Mouse (Mus musculus) inflammation-experienced regulatory T-cells, adult 16 weeks (primary cell): ENCODE data around the gene Ier3. TPM values are rescaled to one million over a fixed set of nuclear protein-coding genes. Genes with fewer than 3 reads are reported as not detected.

Experiments used
- polyA plus RNA-seq: library from polyadenylated mRNA; unstranded; fragments of 100-300 nt; shearing (Covaris generic); gene quantifications from one replicate; pipeline ENCODE4 v1.2.1, GENCODE M21; 2017

The Ier3 gene
- polyA plus RNA-seq, result 2.0 TPM

DNA sequence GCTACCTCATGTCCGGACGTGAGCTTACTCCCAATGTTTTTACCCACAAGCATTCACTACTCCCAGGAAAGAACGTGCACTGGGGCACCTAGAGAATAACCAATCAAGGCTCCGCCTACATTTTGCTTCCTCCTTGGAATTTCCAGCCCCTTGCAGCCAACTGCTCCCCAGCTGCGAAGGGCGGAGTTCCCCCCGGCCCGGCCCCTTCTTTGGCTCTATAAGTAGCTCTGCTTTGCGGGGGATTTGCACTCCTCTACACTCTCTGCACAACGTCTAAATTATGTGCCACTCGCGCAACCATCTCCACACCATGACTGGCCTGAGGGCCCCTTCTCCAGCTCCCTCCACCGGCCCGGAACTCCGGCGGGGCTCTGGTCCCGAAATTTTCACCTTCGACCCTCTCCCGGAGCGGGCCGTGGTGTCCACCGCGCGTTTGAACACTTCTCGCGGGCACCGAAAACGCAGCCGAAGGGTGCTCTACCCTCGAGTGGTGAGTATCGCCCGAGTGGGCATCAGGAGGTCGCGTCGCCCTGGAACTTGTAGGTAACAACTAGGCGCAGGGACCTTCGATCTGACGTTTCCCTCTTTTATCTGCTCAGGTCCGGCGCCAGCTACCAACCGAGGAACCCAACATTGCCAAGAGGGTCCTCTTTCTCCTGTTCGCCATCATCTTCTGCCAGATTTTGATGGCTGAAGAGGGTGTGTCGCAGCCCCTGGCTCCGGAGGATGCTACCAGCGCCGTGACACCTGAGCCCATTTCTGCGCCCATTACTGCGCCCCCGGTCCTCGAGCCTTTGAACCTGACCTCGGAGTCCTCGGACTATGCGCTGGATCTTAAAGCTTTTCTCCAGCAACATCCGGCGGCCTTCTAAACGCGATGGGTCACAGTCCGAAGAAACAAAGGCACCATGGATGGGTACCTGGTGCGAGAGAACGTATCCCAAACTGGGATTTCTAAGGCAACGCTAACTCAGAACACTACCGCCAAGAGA, at the start of gene Ier3:
Gene Ier3, plus strand, starts transcription at position 246 of the 992 bp plus-strand sequence.

DNA sequence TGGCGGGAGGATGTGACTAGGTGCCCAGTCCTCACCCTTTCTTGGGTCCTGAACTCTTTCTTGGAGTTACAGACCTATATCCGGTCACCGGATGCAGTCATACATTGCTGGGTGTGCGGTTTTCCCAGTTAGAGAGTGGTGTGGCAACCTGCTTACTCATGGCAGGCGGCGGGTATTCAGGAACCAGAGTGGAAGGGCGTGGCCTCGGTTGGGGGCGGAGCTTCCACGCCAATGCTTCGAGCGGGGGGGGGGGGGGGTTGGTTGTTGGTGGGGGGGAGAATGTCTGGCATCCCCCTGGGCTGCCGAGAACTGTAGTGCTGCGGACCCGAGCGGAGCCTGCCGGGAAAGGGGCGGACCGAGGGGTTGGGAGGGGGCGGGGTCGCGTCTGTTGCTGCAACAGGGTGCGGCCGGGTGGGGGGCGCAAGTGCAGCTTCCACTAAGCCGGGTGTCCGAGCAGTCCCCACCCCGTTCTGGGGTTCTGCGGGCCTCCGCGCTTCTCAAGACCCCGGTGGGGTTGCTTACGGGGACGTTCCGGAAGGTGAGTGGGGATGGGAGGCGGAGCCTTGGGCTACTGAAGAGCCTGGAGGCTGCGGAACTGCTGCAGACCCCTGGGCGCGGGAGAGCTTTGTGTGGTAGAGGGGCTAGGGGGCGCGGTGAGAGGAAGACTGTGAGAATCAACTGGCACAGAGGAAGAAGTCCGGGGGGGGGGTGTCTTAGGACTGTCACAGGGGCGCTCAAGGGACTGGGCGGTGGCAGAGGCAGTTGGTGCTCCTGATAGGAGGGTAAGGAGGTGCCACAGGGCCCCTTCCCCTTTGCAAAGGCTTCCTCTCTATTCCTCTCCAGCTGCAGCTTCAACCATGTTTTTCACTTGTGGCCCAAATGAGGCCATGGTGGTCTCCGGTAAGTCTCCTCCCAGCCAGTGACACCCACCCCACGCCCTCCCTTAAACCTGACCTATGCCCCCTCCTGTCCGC, 1.8 kb downstream of the Ier3 start, which contains the start of gene Flot1:
Gene Flot1, plus strand, starts transcription at position 267 of the 974 bp plus-strand sequence.

DNA sequence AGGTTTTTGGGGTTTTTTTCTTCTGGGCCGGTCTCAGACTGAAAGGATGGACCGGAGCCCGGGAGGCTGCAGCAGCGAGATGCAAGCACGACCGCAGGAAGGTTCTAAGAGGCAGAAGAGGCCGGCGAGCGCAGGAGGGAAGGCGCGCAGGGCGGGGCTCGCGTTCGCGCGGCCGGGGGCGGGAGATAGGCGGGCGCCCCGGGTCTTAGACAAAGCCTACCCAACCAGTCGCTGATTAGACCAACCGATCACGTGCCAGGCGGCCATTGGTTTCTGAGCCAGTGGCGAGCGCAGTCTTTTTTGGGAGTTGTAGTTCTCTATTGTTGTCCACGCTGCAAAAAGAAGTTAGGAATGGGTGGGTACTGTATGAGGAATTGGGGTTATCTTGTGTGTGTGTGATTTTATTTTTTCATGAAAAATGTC, 16.6 kb downstream of the Ier3 start, which contains the start of gene Tubb5:
Gene Tubb5, minus strand, starts transcription at position 185 of the 423 bp plus-strand sequence.

DNA sequence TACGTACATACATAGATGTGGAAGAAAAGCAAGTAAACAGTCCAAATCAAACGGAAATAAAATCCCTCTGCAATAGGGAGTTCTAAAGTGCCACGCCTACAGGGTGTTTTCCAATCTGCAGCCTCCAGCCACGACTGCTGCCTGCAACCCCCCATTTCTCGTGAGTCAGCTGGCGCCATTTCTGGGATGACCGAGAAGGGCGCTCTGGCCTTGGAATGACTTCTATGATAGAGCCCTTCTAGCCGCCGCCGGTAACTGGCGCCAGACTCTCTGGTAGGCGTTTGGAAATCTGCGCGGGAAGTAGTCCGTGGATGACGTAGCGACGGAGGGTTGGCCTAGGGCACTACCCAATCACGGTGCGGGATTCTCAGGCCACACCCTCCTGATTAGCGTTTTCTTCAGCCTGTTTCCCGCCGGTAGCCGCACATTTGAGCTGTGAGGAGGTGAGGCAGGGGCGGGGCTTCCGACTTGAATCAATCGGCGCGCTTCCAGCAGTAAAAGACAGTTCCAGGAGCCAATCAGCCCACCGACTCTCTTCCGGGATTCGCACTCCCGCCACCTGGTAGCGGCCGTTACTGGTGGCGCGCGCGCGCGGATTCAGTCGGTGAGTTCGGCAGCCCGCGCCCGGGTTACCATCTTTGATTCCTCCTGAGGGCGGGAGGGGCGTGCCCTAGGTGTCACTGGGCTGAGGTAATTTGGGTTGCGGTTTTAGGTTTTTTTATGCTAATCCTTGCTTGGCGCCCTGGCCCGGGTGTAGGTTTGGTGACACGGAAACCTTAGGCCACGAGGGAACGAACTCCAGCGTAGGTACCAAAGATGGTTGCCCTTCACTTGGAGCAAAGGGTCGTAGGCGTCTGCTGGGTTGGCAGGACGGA, 19.8 kb downstream of the Ier3 start, which contains the start of gene Mdc1:
Gene Mdc1, plus strand, starts transcription at position 440 of the 875 bp plus-strand sequence.

DNA sequence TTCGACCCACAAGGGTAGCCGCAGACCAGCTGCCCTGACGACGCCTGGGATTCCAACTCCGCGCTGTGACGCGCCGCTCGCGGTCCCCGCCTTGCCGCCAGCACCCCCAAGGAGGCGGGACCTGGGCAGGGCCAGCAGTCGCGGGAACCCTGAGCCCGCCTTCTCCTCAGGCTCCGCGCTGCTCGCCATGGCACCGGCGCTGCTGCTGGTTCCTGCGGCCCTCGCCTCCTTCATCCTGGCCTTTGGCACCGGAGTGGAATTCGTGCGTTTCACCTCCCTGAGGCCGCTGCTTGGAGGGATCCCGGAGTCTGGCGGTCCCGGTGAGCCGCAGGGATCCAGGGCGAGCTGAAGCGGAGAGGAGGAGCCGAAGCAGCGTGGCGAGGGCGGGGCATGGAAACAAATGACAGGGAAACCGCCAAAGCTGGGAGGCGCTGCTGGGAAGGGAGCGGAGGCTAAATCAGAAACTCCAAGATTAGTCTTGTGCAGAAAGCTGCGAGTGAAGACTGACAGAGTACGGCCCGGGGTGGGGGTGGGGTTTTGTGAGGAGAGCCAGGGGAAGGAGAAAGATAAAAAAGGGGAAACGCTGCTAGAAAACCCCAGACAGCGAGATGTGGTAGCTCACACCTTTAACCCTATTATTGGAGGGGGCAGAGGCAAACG, 39.8 kb downstream of the Ier3 start, which contains the start of gene Nrm:
Gene Nrm, plus strand, starts transcription at position 121 of the 660 bp plus-strand sequence.

DNA sequence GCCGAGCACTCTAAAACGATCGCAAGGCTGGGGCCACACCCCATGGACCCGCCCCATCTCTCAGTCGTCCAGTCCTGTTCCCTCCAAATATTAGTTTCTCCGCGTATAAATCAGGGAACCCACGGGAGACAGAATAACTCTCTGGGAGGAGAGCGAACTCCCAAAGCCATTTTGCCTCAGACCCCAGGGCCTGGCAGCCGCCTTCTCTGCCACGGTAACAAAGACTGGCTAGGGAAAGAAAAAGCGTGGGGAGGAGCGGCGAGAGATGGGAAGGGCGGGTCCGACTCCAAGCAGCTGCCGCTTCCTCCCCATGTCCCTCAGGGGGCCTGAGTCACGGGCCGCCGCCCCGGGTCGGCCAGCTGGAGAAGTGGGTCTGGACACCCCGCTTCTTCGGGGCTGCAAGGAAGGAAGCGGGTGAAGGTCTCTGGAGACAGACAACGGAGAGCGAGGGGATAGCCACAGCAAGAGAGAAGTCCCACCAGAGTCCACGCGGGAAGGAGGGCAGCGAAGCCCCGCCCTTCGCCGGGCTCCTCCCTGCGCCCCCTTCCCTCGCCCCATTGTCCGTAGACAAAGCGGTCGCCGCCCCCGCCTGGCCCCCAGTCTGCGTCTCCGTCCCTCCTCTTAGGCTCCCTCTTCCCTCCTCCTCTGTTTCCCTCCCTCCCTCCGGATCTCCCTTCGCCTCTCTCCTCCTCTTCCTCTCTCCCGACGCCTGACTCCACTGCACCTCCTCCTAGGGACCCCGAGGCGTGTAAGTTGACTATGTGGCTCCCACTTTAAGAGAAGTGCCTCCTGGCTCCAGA, 44.2 kb downstream of the Ier3 start, which contains the start of gene Ppp1r18:
Gene Ppp1r18, plus strand, starts transcription at position 113 of the 800 bp plus-strand sequence.

Other genes with a start within 250 kb of the Ier3 start
- not detected for gene Sfta2, start 220.1 kb upstream of the Ier3 start, polyA plus RNA-seq
- gene Gm9573, start 195.0 kb upstream of the Ier3 start, polyA plus RNA-seq, result not detected
- gene Mucl3, start 178.0 kb upstream of the Ier3 start, polyA plus RNA-seq, result 0.15 TPM
- 33.5 TPM for gene Vars2, start 154.1 kb upstream of the Ier3 start, polyA plus RNA-seq
- 27.5 TPM for gene Gtf2h4, start 147.9 kb upstream of the Ier3 start, polyA plus RNA-seq
- 8.4 TPM for gene Ddr1, start 117.1 kb upstream of the Ier3 start, polyA plus RNA-seq
- 55.9 TPM for gene Flot1, start 1.5 kb downstream of the Ier3 start, polyA plus RNA-seq
- gene Tubb5, start 16.6 kb downstream of the Ier3 start, polyA plus RNA-seq, result 127 TPM
- gene Mdc1, start 19.8 kb downstream of the Ier3 start, polyA plus RNA-seq, result 23.5 TPM
- 29.0 TPM for gene Nrm, start 39.6 kb downstream of the Ier3 start, polyA plus RNA-seq
- gene Ppp1r18, start 43.9 kb downstream of the Ier3 start, polyA plus RNA-seq, result 605 TPM
- gene Dhx16, start 58.1 kb downstream of the Ier3 start, polyA plus RNA-seq, result 23.5 TPM
- gene 2310061I04Rik, start 75.7 kb downstream of the Ier3 start, polyA plus RNA-seq, result 40.7 TPM
- gene Atat1, start 88.4 kb downstream of the Ier3 start, polyA plus RNA-seq, result 22.1 TPM
- gene Mrps18b, start 94.7 kb downstream of the Ier3 start, polyA plus RNA-seq, result 85.8 TPM
- gene Ppp1r10, start 94.8 kb downstream of the Ier3 start, polyA plus RNA-seq, result 59.3 TPM
- 174 TPM for gene Abcf1, start 148.1 kb downstream of the Ier3 start, polyA plus RNA-seq
- 20.4 TPM for gene Gnl1, start 158.2 kb downstream of the Ier3 start, polyA plus RNA-seq
- 23.3 TPM for gene Prr3, start 158.6 kb downstream of the Ier3 start, polyA plus RNA-seq
- gene H2-T24, start 198.9 kb downstream of the Ier3 start, polyA plus RNA-seq, result 19.4 TPM
- gene H2-T23, start 211.2 kb downstream of the Ier3 start, polyA plus RNA-seq, result 776 TPM
- gene H2-T22, start 221.1 kb downstream of the Ier3 start, polyA plus RNA-seq, result 250 TPM
- 0.24 TPM for gene Gm6034, start 221.3 kb downstream of the Ier3 start, polyA plus RNA-seq
- 0.30 TPM for gene Gm11127, start 236.7 kb downstream of the Ier3 start, polyA plus RNA-seq